Mouse (Mus musculus) liver, adult 2 months (tissue): ENCODE results near the gene AC131692.1.

Source experiments
- CTCF ChIP-seq: fragments of 200-500 bp; IDR thresholded peaks from 2 replicates; pipeline ENCODE4 v1.5.1; 2011; ENCODE audit warnings: low read depth, low read length, control low read depth
- POLR2A ChIP-seq: fragments of 200-500 bp; IDR thresholded peaks from 2 replicates; pipeline ENCODE4 v1.6.1; 2011; ENCODE audit warnings: low read length, control low read depth; ENCODE audit not compliant: insufficient read depth; ENCODE audit errors: extremely low read depth

DNA sequence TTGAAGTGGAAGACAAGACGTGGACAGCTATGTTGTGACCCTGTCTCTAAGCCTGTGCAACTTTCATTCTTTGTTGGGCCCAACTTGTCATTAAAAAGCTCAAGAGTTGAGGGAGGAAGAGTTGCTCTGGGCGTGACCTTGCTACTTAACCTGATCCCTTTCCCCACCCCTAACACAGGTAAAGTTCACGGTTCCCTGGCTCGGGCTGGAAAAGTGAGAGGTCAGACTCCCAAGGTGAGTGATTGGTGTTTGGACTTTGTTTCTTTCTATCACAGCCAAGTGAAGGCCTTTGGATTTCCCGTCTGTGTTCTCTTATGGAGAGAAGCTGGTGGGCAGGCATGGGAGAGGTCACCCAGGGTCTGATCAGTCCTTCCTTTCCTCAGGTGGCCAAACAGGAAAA is 35.3 kb upstream of the AC131692.1 start:
- TF ChIP-seq CTCF = no peak
- TF ChIP-seq POLR2A = no peak
